Mouse (Mus musculus): ENCODE measurements at regions not wholly inside any gene's neighbourhood (a gene's known extent, or its start where the extent isn't known, plus 50 kb on each side); places are given as distances from the start of the nearest gene placed in this dataset.

GRCm38 (mm10) chr3:39712795-39713709 is 818.0 kb upstream of the Intu start:
- WGBS = 79% methylated on average over 13 of the region's 13 CpGs
- no peak overlapping the region for H3K4me3 ChIP-seq (replicated peaks)
- H3K27ac ChIP-seq = no peak overlapping the region

GRCm38 (mm10) chr3:39714056-39714592 is 817.0 kb upstream of the Intu start:
- Histone ChIP-seq H3K36me3 (no peaks in the 10 kb centered on the region), H3K9ac (replicated peaks) (no peak overlapping the region), H3K4me2 (no peak overlapping the region), H3K27ac (no peak overlapping the region), H3K27me3 (no peaks in the 10 kb centered on the region), H3K4me3 (replicated peaks) (no peak overlapping the region), H3K4me1 (replicated peaks) (peaks cover 5% of the 10 kb centered on the region; the same call in 1 of the 2 replicates), H3K9me3 (no peaks in the 10 kb centered on the region)
- WGBS = 35% methylated on average over 5 of the region's 5 CpGs
- ATAC-seq (ENCODE audit: insufficient number of reproducible peaks, insufficient read depth, low FRiP score, low TSS enrichment, low read depth) = no peak

More at GRCm38 (mm10) chr3:39712795-39713709, 818.0 kb upstream of the Intu start:
- no peaks in the 10 kb centered on the region for H3K27me3 ChIP-seq
- no peaks in the 10 kb centered on the region for H3K36me3 ChIP-seq
- no peak overlapping the region for H3K4me2 ChIP-seq
- no peak overlapping the region for H3K9ac ChIP-seq (replicated peaks)
- peaks cover 5% of the 10 kb centered on the region; the same call in 1 of the 2 replicates for H3K4me1 ChIP-seq (replicated peaks)
- no peak for ATAC-seq (ENCODE audit: insufficient number of reproducible peaks, insufficient read depth, low FRiP score, low TSS enrichment, low read depth)
- H3K9me3 ChIP-seq = no peaks in the 10 kb centered on the region

GRCm38 (mm10) chr3:39718946-39719545 is 812.0 kb upstream of the Intu start:
- H3K9ac ChIP-seq (replicated peaks) = no peak overlapping the region
- H3K4me1 ChIP-seq (replicated peaks) = peaks cover 3% of the 10 kb centered on the region; the same call in 1 of the 2 replicates
- H3K36me3 ChIP-seq = no peaks in the 10 kb centered on the region
- H3K9me3 ChIP-seq = no peaks in the 10 kb centered on the region
- H3K27ac ChIP-seq = no peak overlapping the region
- H3K4me2 ChIP-seq = no peak overlapping the region
- 76% methylated on average over 11 of the region's 11 CpGs for WGBS
- H3K4me3 ChIP-seq (replicated peaks) = no peak overlapping the region
- no peak for ATAC-seq (ENCODE audit: insufficient number of reproducible peaks, insufficient read depth, low FRiP score, low TSS enrichment, low read depth)
- no peaks in the 10 kb centered on the region for H3K27me3 ChIP-seq

- Histone ChIP-seq H3K27ac (no peak overlapping the region), H3K27me3 (no peaks in the 10 kb centered on the region), H3K4me3 (replicated peaks) (no peak overlapping the region), H3K4me1 (replicated peaks) (peaks cover 6% of the 10 kb centered on the region; the same call in 1 of the 2 replicates), H3K4me2 (no peak overlapping the region), H3K36me3 (no peaks in the 10 kb centered on the region), H3K9ac (replicated peaks) (no peak overlapping the region), H3K9me3 (no peaks in the 10 kb centered on the region)
- WGBS = 53% methylated on average over 3 of the region's 3 CpGs
- ATAC-seq (ENCODE audit: insufficient number of reproducible peaks, insufficient read depth, low FRiP score, low TSS enrichment, low read depth) = no peak
Observed at GRCm38 (mm10) chr3:39725755-39726154, 805.3 kb upstream of the Intu start.

GRCm38 (mm10) chr3:39736639-39737038 is 794.4 kb upstream of the Intu start:
- no peak overlapping the region for H3K4me3 ChIP-seq (replicated peaks)

GRCm38 (mm10) chr3:39745947-39746346 is 785.1 kb upstream of the Intu start:
- Histone ChIP-seq H3K36me3 (no peaks in the 10 kb centered on the region), H3K9ac (replicated peaks) (no peak overlapping the region), H3K4me1 (replicated peaks) (no peaks in the 10 kb centered on the region), H3K9me3 (no peaks in the 10 kb centered on the region), H3K27me3 (no peaks in the 10 kb centered on the region), H3K27ac (no peak overlapping the region), H3K4me2 (no peak overlapping the region), H3K4me3 (replicated peaks) (no peak overlapping the region)
- WGBS = 91% methylated on average over 2 of the region's 2 CpGs
- no peak for ATAC-seq (ENCODE audit: insufficient number of reproducible peaks, insufficient read depth, low FRiP score, low TSS enrichment, low read depth)

More at GRCm38 (mm10) chr3:39736639-39737038, 794.4 kb upstream of the Intu start:
- H3K27me3 ChIP-seq = no peaks in the 10 kb centered on the region
- H3K4me2 ChIP-seq = no peak overlapping the region
- no peak for ATAC-seq (ENCODE audit: insufficient number of reproducible peaks, insufficient read depth, low FRiP score, low TSS enrichment, low read depth)
- no peaks in the 10 kb centered on the region for H3K36me3 ChIP-seq
- H3K9ac ChIP-seq (replicated peaks) = no peak overlapping the region
- H3K4me1 ChIP-seq (replicated peaks) = no peaks in the 10 kb centered on the region
- H3K9me3 ChIP-seq = no peaks in the 10 kb centered on the region
- no peak overlapping the region for H3K27ac ChIP-seq
- 65% methylated on average over 1 of the region's 1 CpGs for WGBS

- Histone ChIP-seq H3K4me2 (no peak overlapping the region), H3K4me1 (replicated peaks) (no peaks in the 10 kb centered on the region; the same call in 1 of the 2 replicates), H3K27ac (no peak overlapping the region), H3K9me3 (no peaks in the 10 kb centered on the region), H3K27me3 (no peaks in the 10 kb centered on the region), H3K9ac (replicated peaks) (no peak overlapping the region), H3K4me3 (replicated peaks) (no peak overlapping the region), H3K36me3 (no peaks in the 10 kb centered on the region)
- no peak for ATAC-seq (ENCODE audit: insufficient number of reproducible peaks, insufficient read depth, low FRiP score, low TSS enrichment, low read depth)
- WGBS = 92% methylated on average over 6 of the region's 6 CpGs
Observed at GRCm38 (mm10) chr3:39768981-39769568, 762.0 kb upstream of the Intu start.

GRCm38 (mm10) chr3:39776278-39777039 is 754.6 kb upstream of the Intu start:
- H3K9me3 ChIP-seq = no peaks in the 10 kb centered on the region
- H3K9ac ChIP-seq (replicated peaks) = no peak overlapping the region
- H3K4me2 ChIP-seq = no peak overlapping the region
- no peak for ATAC-seq (ENCODE audit: insufficient number of reproducible peaks, insufficient read depth, low FRiP score, low TSS enrichment, low read depth)
- H3K4me3 ChIP-seq (replicated peaks) = no peak overlapping the region
- no peaks in the 10 kb centered on the region for H3K27me3 ChIP-seq
- H3K27ac ChIP-seq = no peak overlapping the region
- 86% methylated on average over 7 of the region's 7 CpGs for WGBS
- H3K4me1 ChIP-seq (replicated peaks) = peaks cover 7% of the 10 kb centered on the region
- H3K36me3 ChIP-seq = no peaks in the 10 kb centered on the region

GRCm38 (mm10) chr3:39779690-39780218 is 751.3 kb upstream of the Intu start:
- no peak for ATAC-seq (ENCODE audit: insufficient number of reproducible peaks, insufficient read depth, low FRiP score, low TSS enrichment, low read depth)
- WGBS = 72% methylated on average over 6 of the region's 6 CpGs
- Histone ChIP-seq H3K36me3 (no peaks in the 10 kb centered on the region), H3K4me1 (replicated peaks) (peaks cover 7% of the 10 kb centered on the region), H3K27me3 (no peaks in the 10 kb centered on the region), H3K4me3 (replicated peaks) (no peak overlapping the region), H3K9ac (replicated peaks) (no peak overlapping the region), H3K4me2 (no peak overlapping the region), H3K27ac (no peak overlapping the region), H3K9me3 (no peaks in the 10 kb centered on the region)

- Histone ChIP-seq H3K36me3 (no peaks in the 10 kb centered on the region), H3K27ac (no peak overlapping the region), H3K9me3 (no peaks in the 10 kb centered on the region), H3K4me1 (replicated peaks) (peaks cover 7% of the 10 kb centered on the region), H3K27me3 (no peaks in the 10 kb centered on the region), H3K4me3 (replicated peaks) (no peak overlapping the region), H3K4me2 (no peak overlapping the region), H3K9ac (replicated peaks) (no peak overlapping the region)
- 51% methylated on average over 5 of the region's 5 CpGs for WGBS
- no peak for ATAC-seq (ENCODE audit: insufficient number of reproducible peaks, insufficient read depth, low FRiP score, low TSS enrichment, low read depth)
Observed at GRCm38 (mm10) chr3:39780270-39780669, 750.8 kb upstream of the Intu start.

All from limb, embryonic 12.5 days (tissue).